Mouse (Mus musculus): ENCODE measurements around the gene Srl. TPM values are rescaled to one million over a fixed set of nuclear protein-coding genes. Genes with fewer than 3 reads are reported as not detected.
"Not testable (repeated sequence)": the region's sequence is repeated elsewhere in the genome, so short reads cannot be mapped to it uniquely, and the experiment has no call there.

Gene Srl
- total and polyA plus RNA-seq, 3 experiments = 276 to 870 (median 771) TPM

GRCm38 (mm10) chr16:4489114-4489624 is 52.4 kb downstream of the Srl start:
- Histone ChIP-seq H3K9ac (ENCODE audit: low read depth, low read length) (peak overlapping the region; percentile 13; the same call in 1 of the 2 replicates), H3K36me3 (ENCODE audit: control insufficient read depth, insufficient read depth, low read length) (peaks cover 8% of the 10 kb centered on the region)

DNA sequence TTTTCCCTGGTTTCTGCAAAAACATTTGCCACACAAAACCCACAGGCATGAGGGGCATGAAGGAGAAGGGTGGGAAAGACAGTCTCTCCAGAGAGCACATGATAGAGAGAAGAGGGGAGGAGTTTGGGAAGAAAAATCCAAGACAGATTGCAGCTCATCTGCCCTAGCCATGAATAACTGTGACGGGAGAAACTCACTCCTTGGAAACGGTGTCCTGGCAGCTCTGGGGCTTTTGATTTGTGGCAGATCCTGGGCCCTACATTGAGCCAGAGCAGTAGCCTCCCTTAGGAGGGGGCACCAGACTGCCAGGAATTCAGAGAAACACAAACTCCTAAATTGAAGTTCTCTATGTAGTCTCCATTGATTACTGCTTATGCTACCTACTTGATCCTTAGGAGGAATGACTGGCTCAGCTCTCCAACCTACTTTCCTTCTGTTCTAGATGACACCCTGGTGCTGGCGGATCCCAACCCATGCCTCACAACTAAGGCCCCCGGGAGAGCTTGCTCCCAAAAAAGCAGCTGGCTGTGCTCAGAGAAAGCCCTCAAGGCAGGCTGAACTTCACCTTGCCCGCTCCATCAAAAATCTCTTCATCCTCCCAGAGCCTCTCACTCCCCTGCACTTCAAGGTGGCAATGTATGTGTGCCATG is 60.9 kb downstream of the Srl start:
- H3K79me2 ChIP-seq (replicated peaks; ENCODE audit: control insufficient read depth, insufficient read depth, low read length) = no peaks in the 10 kb centered on the region
- H3K36me3 ChIP-seq (ENCODE audit: control insufficient read depth, insufficient read depth, low read length) = peaks cover 10% of the 10 kb centered on the region
- H3K9ac ChIP-seq (ENCODE audit: low read depth, low read length) = no peak overlapping the region
- no peak for TF ChIP-seq EP300 (IDR thresholded peaks at IDR 0.05; ENCODE audit: insufficient read depth, low read depth, low read length)
- TF ChIP-seq POLR2A (IDR thresholded peaks at IDR 0.05; ENCODE audit: insufficient read depth, low read depth, low read length) = no peak
- no peak for TF ChIP-seq CTCF (IDR thresholded peaks at IDR 0.05)
- H3K4me3 ChIP-seq = no peak overlapping the region
- H3K27ac ChIP-seq = no peak overlapping the region
- H3K4me1 ChIP-seq (ENCODE audit: control insufficient read depth, insufficient read depth, low read length) = no peaks in the 10 kb centered on the region
- no peak for DNase-seq
- WGBS = 72% methylated on average over 5 of the region's 5 CpGs
- intact Hi-C loops (cut with DNase I) = no loop called here
- no peaks in the 10 kb centered on the region for H3K27me3 ChIP-seq (ENCODE audit: control insufficient read depth, insufficient read depth, low read length)

More at GRCm38 (mm10) chr16:4489114-4489624, 52.4 kb downstream of the Srl start:
- H3K4me3 ChIP-seq = no peak overlapping the region
- peak overlapping the region; percentile 79 for H3K27ac ChIP-seq
- H3K27me3 ChIP-seq (ENCODE audit: control insufficient read depth, insufficient read depth, low read length) = no peaks in the 10 kb centered on the region
- no peaks in the 10 kb centered on the region for H3K79me2 ChIP-seq (replicated peaks; ENCODE audit: control insufficient read depth, insufficient read depth, low read length)
- TF ChIP-seq EP300 (IDR thresholded peaks at IDR 0.05; ENCODE audit: insufficient read depth, low read depth, low read length) (peak; percentile 97), POLR2A (IDR thresholded peaks at IDR 0.05; ENCODE audit: insufficient read depth, low read depth, low read length) (peak; percentile 45), CTCF (IDR thresholded peaks at IDR 0.05) (no peak; the same call in none of the 2 replicates)
- intact Hi-C loops (cut with DNase I) = loop anchor here (1.0 to 2.0 kb wide), 2 partner anchors 53 to 118 kb away; no protein-coding TSS in a partner anchor
- WGBS = 28% methylated on average over 11 of the region's 11 CpGs
- H3K4me1 ChIP-seq (ENCODE audit: control insufficient read depth, insufficient read depth, low read length) = peaks cover 7% of the 10 kb centered on the region
- peak; percentile 90 to 91 for DNase-seq

- H3K27me3 ChIP-seq (ENCODE audit: control insufficient read depth, insufficient read depth, low read length) = no peaks in the 10 kb centered on the region
- no peak overlapping the region for H3K4me3 ChIP-seq
- TF ChIP-seq CTCF (IDR thresholded peaks at IDR 0.05) (no peak), POLR2A (IDR thresholded peaks at IDR 0.05; ENCODE audit: insufficient read depth, low read depth, low read length) (no peak), EP300 (IDR thresholded peaks at IDR 0.05; ENCODE audit: insufficient read depth, low read depth, low read length) (no peak)
- peaks cover 10% of the 10 kb centered on the region for H3K36me3 ChIP-seq (ENCODE audit: control insufficient read depth, insufficient read depth, low read length)
- H3K4me1 ChIP-seq (ENCODE audit: control insufficient read depth, insufficient read depth, low read length) = peaks cover 2% of the 10 kb centered on the region; the same call in 1 of the 2 replicates
- H3K27ac ChIP-seq = no peak overlapping the region
- intact Hi-C loops (cut with DNase I) = no loop called here
- DNase-seq = no peak
- H3K79me2 ChIP-seq (replicated peaks; ENCODE audit: control insufficient read depth, insufficient read depth, low read length) = no peaks in the 10 kb centered on the region
- WGBS = 78% methylated on average over 10 of the region's 10 CpGs
- no peak overlapping the region for H3K9ac ChIP-seq (ENCODE audit: low read depth, low read length)
Measured at GRCm38 (mm10) chr16:4477591-4478215, 63.9 kb downstream of the Srl start.

- intact Hi-C loops (cut with DNase I) = loop anchor here (1.0 to 2.0 kb wide), 2 partner anchors 54 to 159 kb away; partner anchors contain the start of gene Adcy9
- TF ChIP-seq POLR2A (IDR thresholded peaks at IDR 0.05; ENCODE audit: insufficient read depth, low read depth, low read length) (peak; percentile 81), CTCF (IDR thresholded peaks at IDR 0.05) (peak; percentile 100), EP300 (IDR thresholded peaks at IDR 0.05; ENCODE audit: insufficient read depth, low read depth, low read length) (peak; percentile 90)
- H3K36me3 ChIP-seq (ENCODE audit: control insufficient read depth, insufficient read depth, low read length) = no peaks in the 10 kb centered on the region
- H3K27me3 ChIP-seq (ENCODE audit: control insufficient read depth, insufficient read depth, low read length) = no peaks in the 10 kb centered on the region
- H3K4me3 ChIP-seq = peak overlapping the region; percentile 66
- H3K4me1 ChIP-seq (ENCODE audit: control insufficient read depth, insufficient read depth, low read length) = peaks cover 2% of the 10 kb centered on the region; the same call in 1 of the 2 replicates
- peak overlapping the region; percentile 82 for H3K27ac ChIP-seq
- H3K79me2 ChIP-seq (replicated peaks; ENCODE audit: control insufficient read depth, insufficient read depth, low read length) = no peaks in the 10 kb centered on the region
- DNase-seq = peak; percentile 97 to 98
- peak overlapping the region; percentile 71 for H3K9ac ChIP-seq (ENCODE audit: low read depth, low read length)
- WGBS = 14% methylated on average over 42 of the region's 42 CpGs
Measured at GRCm38 (mm10) chr16:4474882-4475803, 66.5 kb downstream of the Srl start.

DNA sequence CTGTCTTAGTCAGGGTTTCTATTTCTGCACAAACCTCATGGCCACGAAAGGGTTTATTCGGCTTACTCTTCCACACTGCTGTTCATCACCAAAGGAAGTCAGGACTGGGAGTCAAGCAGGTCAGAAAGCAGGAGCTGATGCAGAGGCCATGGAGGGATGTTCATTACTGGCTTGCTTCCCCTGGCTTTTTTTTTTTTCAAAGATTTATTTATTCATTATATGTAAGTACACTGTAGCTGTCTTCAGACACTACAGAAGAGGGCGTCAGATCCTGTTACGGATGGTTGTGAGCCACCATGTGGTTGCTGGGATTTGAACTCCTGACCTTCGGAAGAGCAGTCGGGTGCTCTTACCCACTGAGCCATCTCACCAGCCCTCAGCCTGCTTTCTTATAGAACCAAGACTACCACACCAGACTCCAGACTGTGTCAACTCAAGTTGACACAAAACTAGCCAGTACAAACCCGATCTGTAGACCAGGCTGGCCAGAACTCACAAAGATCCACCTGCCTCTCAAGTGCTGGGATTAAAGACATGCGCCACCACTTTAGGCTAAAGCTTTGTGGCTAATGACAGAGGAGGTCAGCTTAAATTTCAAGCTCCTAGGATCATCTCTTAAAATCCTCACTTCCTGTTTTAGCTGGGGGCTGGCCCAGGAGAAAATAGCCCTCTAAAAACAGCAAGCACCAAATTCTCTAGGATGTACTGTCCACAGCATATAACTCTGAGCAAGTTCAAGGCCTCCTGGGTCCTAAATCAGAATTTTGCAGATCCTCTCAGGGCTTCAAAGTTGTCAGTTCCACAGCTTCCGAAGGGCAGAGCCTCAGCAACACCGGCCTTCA is 67.4 kb downstream of the Srl start:
- intact Hi-C loops (cut with DNase I) = loop anchor here (2.0 kb wide), 1 partner anchor 53 kb away; the partner anchor contains the start of gene Adcy9
- Histone ChIP-seq H3K9ac (ENCODE audit: low read depth, low read length) (peak overlapping the region; percentile 71), H3K4me3 (peak overlapping the region; percentile 66), H3K27ac (peak overlapping the region; percentile 82)
- not testable (repeated sequence) for H3K27me3 ChIP-seq (ENCODE audit: control insufficient read depth, insufficient read depth, low read length); H3K79me2 ChIP-seq (replicated peaks; ENCODE audit: control insufficient read depth, insufficient read depth, low read length); H3K4me1 ChIP-seq (ENCODE audit: control insufficient read depth, insufficient read depth, low read length); H3K36me3 ChIP-seq (ENCODE audit: control insufficient read depth, insufficient read depth, low read length); DNase-seq
- 61% methylated on average over 10 of the region's 10 CpGs for WGBS
